Mouse (Mus musculus) brown adipose tissue, adult 24 weeks (tissue): Measurements from ENCODE around the gene Pusl1. TPM values are rescaled to one million over a fixed set of nuclear protein-coding genes. Genes with fewer than 3 reads are reported as not detected.

ENCODE experiments used
- H3K27ac ChIP-seq: fragments of 200-500 bp; replicated peaks from 2 replicates; pipeline ENCODE4 v1.5.1; 2012; ENCODE audit warnings: low read depth, mild to moderate bottlenecking, low read length
- H3K4me1 ChIP-seq: fragments of 200-500 bp; 2 replicates; pipeline ENCODE4 v1.6.1; 2012; ENCODE audit warnings: low read length, mixed read lengths; ENCODE audit not compliant: control insufficient read depth, insufficient read depth, insufficient read length
- H3K4me3 ChIP-seq: fragments of 200-500 bp; 2 replicates; pipeline ENCODE4 v1.5.1; 2012; ENCODE audit warnings: low read depth, mild to moderate bottlenecking, low read length, moderate library complexity; ENCODE audit not compliant: insufficient read depth
- polyA plus RNA-seq: library from polyadenylated mRNA; stranded (reverse); fragments of >200 nt; gene quantifications from 2 replicates; pipeline ENCODE4 v1.2.4, GENCODE M21; 2012; ENCODE audit not compliant: missing spikeins, insufficient read depth, insufficient read length

Pusl1 gene
- polyA plus RNA-seq, 1 experiment = 7.8 TPM

DNA sequence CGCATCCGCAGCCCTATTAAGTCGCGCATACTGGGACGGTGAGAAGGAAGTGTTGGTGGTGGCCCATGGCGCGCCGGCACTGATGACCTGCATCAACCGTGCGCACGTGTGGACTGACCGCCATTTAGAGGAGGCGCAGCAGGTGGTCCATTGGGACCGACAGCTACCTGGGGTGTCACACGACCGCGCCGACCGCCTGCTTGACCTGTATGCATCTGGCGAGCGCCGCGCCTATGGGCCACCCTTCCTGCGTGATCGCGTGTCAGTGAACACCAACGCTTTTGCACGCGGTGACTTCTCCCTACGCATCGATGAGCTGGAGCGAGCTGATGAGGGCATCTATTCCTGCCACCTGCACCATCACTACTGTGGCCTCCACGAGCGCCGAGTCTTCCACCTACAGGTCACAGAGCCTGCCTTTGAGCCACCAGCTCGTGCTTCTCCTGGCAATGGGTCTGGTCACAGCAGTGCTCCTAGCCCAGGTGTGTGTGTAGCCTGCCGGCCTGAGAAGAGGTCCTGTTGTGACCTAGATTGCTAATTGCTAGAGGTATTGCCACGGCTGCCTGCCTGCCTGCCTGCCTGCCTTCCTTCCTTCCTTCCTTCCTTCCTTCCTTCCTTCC is 49.8 kb downstream of the Pusl1 start:
- H3K27ac ChIP-seq = no peak overlapping the region
- H3K4me1 ChIP-seq = peaks cover 22% of the 10 kb centered on the region
- peak overlapping the region; percentile 4 for H3K4me3 ChIP-seq

DNA sequence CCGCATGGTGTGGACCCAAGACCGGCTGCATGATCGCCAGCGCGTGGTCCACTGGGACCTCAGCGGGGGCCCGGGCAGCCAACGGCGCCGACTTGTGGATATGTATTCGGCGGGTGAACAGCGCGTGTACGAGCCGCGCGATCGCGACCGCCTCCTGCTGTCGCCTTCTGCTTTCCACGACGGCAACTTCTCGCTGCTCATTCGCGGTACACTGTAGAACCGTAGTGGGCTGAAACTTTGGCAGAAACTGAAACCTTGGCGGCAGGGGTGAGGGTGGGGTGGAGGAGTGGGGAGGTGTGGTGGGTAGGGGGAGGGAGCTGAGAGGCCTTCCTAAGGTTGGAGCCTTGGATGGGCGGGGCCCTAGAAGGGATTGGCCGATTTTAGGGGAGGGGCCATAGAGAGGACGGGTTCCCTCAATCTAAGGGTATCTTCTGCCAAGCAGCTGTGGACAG is 50.6 kb downstream of the Pusl1 start:
- peak overlapping the region; percentile 58 for H3K4me3 ChIP-seq
- H3K4me1 ChIP-seq = peaks cover 19% of the 10 kb centered on the region
- H3K27ac ChIP-seq = 0 out of 2 replicates have a peak overlapping the region, but pooled peaks have one; percentile 13

DNA sequence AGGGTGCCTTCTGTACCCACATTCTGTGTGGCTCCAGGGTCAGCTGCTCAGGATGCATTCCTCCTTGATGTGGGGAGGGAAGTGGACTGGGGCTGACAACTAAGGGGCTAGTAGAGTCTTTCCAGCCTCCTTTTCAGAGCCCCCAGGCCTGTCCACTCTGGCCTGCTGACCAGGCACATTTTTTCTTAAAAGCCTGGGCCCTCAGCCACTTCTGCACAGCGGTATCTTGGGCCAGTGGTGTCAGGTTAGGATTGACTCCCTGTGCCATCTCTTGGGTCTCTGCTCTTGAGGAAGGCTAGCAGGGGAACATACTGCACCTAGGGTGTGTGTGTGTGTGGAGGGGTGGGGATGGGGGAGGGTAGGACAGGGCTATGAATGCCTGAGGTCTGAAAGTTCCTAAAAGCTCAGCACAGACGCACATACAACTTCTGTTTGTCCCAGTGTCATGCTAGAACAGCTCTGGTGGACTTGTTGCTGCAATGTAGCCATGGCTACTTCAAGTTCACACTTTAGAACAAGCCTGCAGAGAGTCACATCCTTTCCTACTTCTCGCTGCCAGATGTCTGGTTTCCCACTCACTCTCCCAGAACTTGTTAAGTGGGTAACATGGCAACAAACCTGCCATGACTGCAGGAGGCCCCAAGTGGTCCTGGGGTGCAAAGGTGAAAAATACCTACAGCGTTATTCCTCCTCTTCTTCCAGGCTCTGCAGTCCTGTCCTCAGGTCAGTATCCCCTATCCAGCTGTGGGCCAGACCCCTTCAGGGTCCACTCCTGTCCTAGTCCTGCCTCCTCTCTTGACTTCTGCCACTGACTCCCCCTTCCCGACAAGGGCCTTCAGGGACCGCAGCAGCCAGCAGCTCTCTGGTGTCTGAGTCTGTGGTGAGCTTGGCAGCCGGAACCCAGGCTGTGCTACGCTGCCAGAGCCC is 51.2 kb downstream of the Pusl1 start:
- H3K4me1 ChIP-seq = peaks cover 19% of the 10 kb centered on the region
- peak overlapping the region; percentile 58 for H3K4me3 ChIP-seq
- H3K27ac ChIP-seq = peak overlapping the region; percentile 76

DNA sequence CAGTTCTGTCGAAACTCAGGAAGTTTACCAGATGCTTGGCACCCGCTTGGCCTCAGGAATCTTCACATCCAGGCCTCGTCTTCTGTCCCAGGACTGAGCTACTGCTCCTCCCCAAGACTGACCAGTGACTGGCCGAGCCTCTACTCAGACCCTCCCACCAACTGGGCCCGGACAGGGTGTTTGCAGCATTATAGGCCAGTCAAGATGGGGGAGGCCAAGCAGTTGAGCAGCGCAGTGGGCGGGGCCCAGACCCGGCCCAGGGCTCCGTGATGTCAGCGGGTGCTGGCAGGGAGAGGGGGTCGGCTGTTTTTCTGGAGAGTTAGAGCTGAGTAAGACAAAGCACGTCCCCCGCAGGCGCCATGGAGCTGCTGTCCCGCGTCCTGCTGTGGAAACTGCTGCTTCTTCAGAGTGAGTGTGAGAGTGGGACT is 52.1 kb downstream of the Pusl1 start, which contains the start of gene Mxra8:
Gene Mxra8 (plus strand): TSS at position 198 of the 428 bp plus-strand sequence.
- Histone ChIP-seq H3K27ac (peak within 1 kb of the TSS; percentile 92), H3K4me3 (peak within 1 kb of the TSS; percentile 58), H3K4me1 (peaks cover 19% of the 10 kb centered on the region)

DNA sequence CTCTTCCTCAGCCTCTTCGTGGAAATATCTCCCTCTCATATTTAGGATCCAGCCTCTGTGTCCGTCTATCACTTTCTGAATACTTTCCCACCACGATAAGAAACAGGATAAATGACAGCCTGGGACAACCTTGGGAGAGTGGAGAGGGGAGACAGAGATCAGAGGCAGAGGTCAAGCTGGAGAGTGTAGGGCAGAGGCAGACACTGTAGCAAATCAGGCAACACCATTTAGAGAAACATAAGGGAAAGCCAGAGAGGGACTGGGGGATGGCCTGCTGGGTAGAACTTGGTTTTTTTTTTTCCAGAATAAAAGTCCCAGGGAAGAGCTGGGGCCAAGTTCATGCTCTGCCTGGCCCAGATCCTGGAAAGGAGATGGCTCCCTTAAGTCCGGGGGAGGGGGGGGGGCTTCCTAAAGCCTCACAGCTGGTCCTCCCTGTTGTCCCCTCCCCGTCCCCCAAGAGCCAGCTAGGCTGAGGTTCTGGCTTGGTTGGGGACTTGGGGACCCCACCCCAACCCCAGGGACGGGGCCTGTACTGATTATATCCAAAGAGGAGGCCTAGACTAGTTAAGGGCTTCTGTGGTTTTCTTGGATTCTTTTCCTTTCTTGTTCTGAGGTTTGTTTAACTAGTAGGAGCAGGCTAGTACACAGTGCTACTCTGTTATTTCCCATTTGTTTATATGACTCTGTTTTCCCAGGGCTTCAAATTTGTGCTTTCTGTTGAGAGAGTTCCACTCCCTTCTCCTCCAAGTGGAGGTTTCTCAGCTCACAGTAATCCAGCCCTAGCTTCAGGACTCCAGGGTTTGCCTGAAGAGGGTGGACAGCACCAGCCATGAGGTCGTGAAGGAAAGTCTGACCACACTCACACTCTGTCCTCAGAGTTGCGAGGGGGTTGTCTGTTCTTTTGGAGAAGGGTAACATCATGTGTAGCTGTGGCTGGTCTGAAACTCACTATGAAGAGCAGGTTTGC is 53.1 kb downstream of the Pusl1 start:
- peaks cover 23% of the 10 kb centered on the region for H3K4me1 ChIP-seq
- H3K27ac ChIP-seq = peak overlapping the region; percentile 92
- no peak overlapping the region for H3K4me3 ChIP-seq

Other genes starting within 250 kb of the Pusl1 start
- gene Gm10563, start 246.4 kb downstream of the Pusl1 start, polyA plus RNA-seq = not detected in 2 replicates
- gene Mmp23, start 238.4 kb downstream of the Pusl1 start, polyA plus RNA-seq = 3.3 and 5.5 TPM in 2 replicates
- gene Mib2, start 222.6 kb downstream of the Pusl1 start, polyA plus RNA-seq = 9.7 and 29.1 TPM in 2 replicates
- 2.4 and 3.5 TPM in 2 replicates for gene Fndc10, start 197.4 kb downstream of the Pusl1 start, polyA plus RNA-seq
- gene Ssu72, start 187.0 kb downstream of the Pusl1 start, polyA plus RNA-seq = 61.2 and 80.5 TPM in 2 replicates
- gene Tmem240, start 157.0 kb downstream of the Pusl1 start, polyA plus RNA-seq = 0.46 TPM in 1 of 2 replicates, not detected in the other
- gene Atad3a, start 130.7 kb downstream of the Pusl1 start, polyA plus RNA-seq = 57.0 and 74.0 TPM in 2 replicates
- 2.3 and 3.9 TPM in 2 replicates for gene Vwa1, start 117.1 kb downstream of the Pusl1 start, polyA plus RNA-seq
- gene Tmem88b, start 105.9 kb downstream of the Pusl1 start, polyA plus RNA-seq = 0.42 and 0.67 TPM in 2 replicates
- not detected in 2 replicates for gene Ankrd65, start 101.3 kb downstream of the Pusl1 start, polyA plus RNA-seq
- 367 and 416 TPM in 2 replicates for gene Mrpl20, start 88.9 kb downstream of the Pusl1 start, polyA plus RNA-seq
- gene Ccnl2, start 79.3 kb downstream of the Pusl1 start, polyA plus RNA-seq = 28.2 and 61.6 TPM in 2 replicates
- gene Aurkaip1, start 60.5 kb downstream of the Pusl1 start, polyA plus RNA-seq = 259 and 309 TPM in 2 replicates
- 17.3 and 22.3 TPM in 2 replicates for gene Mxra8, start 52.1 kb downstream of the Pusl1 start, polyA plus RNA-seq
- 19.2 and 20.2 TPM in 2 replicates for gene Dvl1, start 44.4 kb downstream of the Pusl1 start, polyA plus RNA-seq
- gene Tas1r3, start 28.4 kb downstream of the Pusl1 start, polyA plus RNA-seq = not detected in 2 replicates
- gene Cptp, start 22.3 kb downstream of the Pusl1 start, polyA plus RNA-seq = 6.0 and 11.5 TPM in 2 replicates
- gene Ints11, start 22.2 kb downstream of the Pusl1 start, polyA plus RNA-seq = 12.9 and 15.1 TPM in 2 replicates
- 2.9 and 5.2 TPM in 2 replicates for gene Acap3, start within 50 bp of the Pusl1 start, polyA plus RNA-seq
- 34.8 and 46.2 TPM in 2 replicates for gene Ube2j2, start 52.0 kb upstream of the Pusl1 start, polyA plus RNA-seq
- 99.7 and 136 TPM in 2 replicates for gene C1qtnf12, start 70.5 kb upstream of the Pusl1 start, polyA plus RNA-seq
- 1.8 and 3.0 TPM in 2 replicates for gene B3galt6, start 100.9 kb upstream of the Pusl1 start, polyA plus RNA-seq
- 138 and 141 TPM in 2 replicates for gene Sdf4, start 101.1 kb upstream of the Pusl1 start, polyA plus RNA-seq
- not detected in 2 replicates for gene Tnfrsf4, start 122.1 kb upstream of the Pusl1 start, polyA plus RNA-seq
- not detected in 2 replicates for gene Tnfrsf18, start 134.4 kb upstream of the Pusl1 start, polyA plus RNA-seq
- gene Ttll10, start 167.6 kb upstream of the Pusl1 start, polyA plus RNA-seq = not detected in 2 replicates
- 0.48 and 3.6 TPM in 2 replicates for gene 9430015G10Rik, start 218.2 kb upstream of the Pusl1 start, polyA plus RNA-seq
- not detected in 2 replicates for gene Rnf223, start 238.7 kb upstream of the Pusl1 start, polyA plus RNA-seq